Comparison of ENCODE assay signal across 9 mouse cellular contexts in the genomic region with DNA sequence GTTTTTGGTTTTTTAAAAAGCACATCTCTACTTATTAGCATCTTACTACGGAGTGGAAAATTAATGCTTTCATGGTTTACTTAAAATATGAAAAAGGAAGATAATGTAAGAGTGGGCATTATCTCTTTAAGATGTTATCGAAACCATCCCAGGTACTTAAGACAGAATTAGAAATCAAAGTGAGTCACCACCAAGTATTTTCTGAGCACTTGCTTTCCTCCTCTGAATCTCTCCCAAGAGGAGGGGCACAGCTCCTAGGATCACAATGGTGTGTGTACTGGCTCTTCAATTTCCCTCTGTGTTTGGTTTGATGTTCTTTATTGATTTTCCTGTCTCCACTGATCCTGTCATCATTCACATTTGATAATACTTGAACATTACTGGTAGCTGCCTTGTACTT. TPM values are rescaled to one million over a fixed set of nuclear protein-coding genes. Genes with fewer than 3 reads are reported as not detected.
DNase-seq lines count a peak whose midpoint lies in the region; ATAC-seq and TF ChIP-seq lines count a peak whose summit lies in the region.
"Not testable (repeated sequence)": the region's sequence is repeated elsewhere in the genome, so short reads cannot be mapped to it uniquely, and the experiment has no call there.
"Had no signal": no experiment of that assay in that cellular context is flagged by ENCODE, and none has a peak within 500 bp of the region (broad histone marks: within the 10 kb centered on the region; RNA-seq: fewer than 3 reads in every experiment).

No protein-coding gene starts in this region.

- TF ChIP-seq POLR2A in MEL (IDR thresholded peaks at IDR 0.05; ENCODE audit: control insufficient read depth in 1 of 2, insufficient read depth in 1 of 2, low read depth in 1 of 2, low read length in 2 of 2, poor library complexity in 1 of 2) = not testable (repeated sequence)

- 71% methylated on average over 2 of the region's 2 CpGs for WGBS in embryonic facial prominence, embryonic 14.5 days
- 83% methylated on average over 2 of the region's 2 CpGs for WGBS in heart, embryonic 10.5 days
- WGBS in hindbrain, embryonic 16.5 days = 63% methylated on average over 2 of the region's 2 CpGs
- WGBS in limb, embryonic 10.5 days = 78% methylated on average over 2 of the region's 2 CpGs
- WGBS in lung, embryonic 14.5 days = 64% methylated on average over 2 of the region's 2 CpGs
- WGBS in midbrain, postnatal 0 days = 50% methylated on average over 2 of the region's 2 CpGs
- 65% methylated on average over 2 of the region's 2 CpGs for WGBS in stomach, embryonic 16.5 days

- TF ChIP-seq CTCF in MEL (IDR thresholded peaks at IDR 0.05 in 2 of 3, conservative IDR thresholded peaks at IDR 0.05 in 1 of 3; ENCODE audit: control insufficient read depth in 1 of 3, insufficient read depth in 1 of 3, low read depth in 2 of 3, low read length in 3 of 3, poor library complexity in 1 of 3, severe bottlenecking in 1 of 3); lung, embryonic 14.5 days (IDR thresholded peaks at IDR 0.05; ENCODE audit: low read depth); midbrain, postnatal 0 days (IDR thresholded peaks at IDR 0.05): not testable (repeated sequence)

- not testable (repeated sequence) for H3K79me2 ChIP-seq in MEL (ENCODE audit: control insufficient read depth, insufficient read depth, low read length, poor library complexity)

- H3K9ac ChIP-seq in MEL (ENCODE audit: control insufficient read depth, low read depth, low read length, poor library complexity, severe bottlenecking) = peak overlapping the region; percentile 77
- H3K9ac ChIP-seq in embryonic facial prominence, embryonic 14.5 days (ENCODE audit: low read depth, low read length) = peak overlapping the region; percentile 86
- not testable (repeated sequence) for H3K9ac ChIP-seq in hindbrain, embryonic 16.5 days (ENCODE audit: low read depth, low read length); midbrain, postnatal 0 days (replicated peaks; ENCODE audit: low read length, poor library complexity, severe bottlenecking)
- H3K9ac ChIP-seq in lung, embryonic 14.5 days = 0 out of 2 replicates have a peak overlapping the region, but pooled peaks have one; percentile 78
- H3K9ac ChIP-seq in stomach, embryonic 16.5 days (ENCODE audit: low read length) = peak overlapping the region; percentile 86

- H3K9me3 ChIP-seq in MEL (replicated peaks; ENCODE audit: insufficient read depth, low read length); embryonic facial prominence, embryonic 14.5 days (ENCODE audit: control insufficient read depth, low read length); heart, embryonic 10.5 days; hindbrain, embryonic 16.5 days (ENCODE audit: control insufficient read depth, low read length); limb, embryonic 10.5 days (replicated peaks); lung, embryonic 14.5 days (ENCODE audit: low read depth, low read length); midbrain, postnatal 0 days (ENCODE audit: low read length); stomach, embryonic 16.5 days (replicated peaks; ENCODE audit: control insufficient read depth, low read length): not testable (repeated sequence)

- H3K36me3 ChIP-seq in MEL (ENCODE audit: control insufficient read depth in 1 of 2, insufficient read depth in 2 of 2, low read length in 2 of 2); embryonic facial prominence, embryonic 14.5 days (ENCODE audit: control insufficient read depth, insufficient read depth, low read length); heart, embryonic 10.5 days; hindbrain, embryonic 16.5 days (ENCODE audit: control insufficient read depth, insufficient read depth, low read length); limb, embryonic 10.5 days; lung, embryonic 14.5 days (ENCODE audit: insufficient read depth); midbrain, postnatal 0 days (ENCODE audit: insufficient read depth, low read length); stomach, embryonic 16.5 days (ENCODE audit: control insufficient read depth, insufficient read depth, low read length): not testable (repeated sequence)

- TF ChIP-seq EP300 in MEL (IDR thresholded peaks at IDR 0.05; ENCODE audit: low read depth in 1 of 2, low read length in 2 of 2) = not testable (repeated sequence)

- DNase-seq in MEL (ENCODE audit: low read depth, low spot score); heart, embryonic 10.5 days (ENCODE audit: low spot score); limb, embryonic 10.5 days (ENCODE audit: low spot score); lung, embryonic 14.5 days; midbrain, postnatal 0 days (ENCODE audit: low spot score): not testable (repeated sequence)
- peak; percentile 1 for DNase-seq in embryonic facial prominence, embryonic 14.5 days (ENCODE audit: low spot score)

- not testable (repeated sequence) for H3K4me1 ChIP-seq in MEL (ENCODE audit: control insufficient read depth in 1 of 2, insufficient read depth in 2 of 2, low read length in 2 of 2); embryonic facial prominence, embryonic 14.5 days (ENCODE audit: control insufficient read depth, insufficient read depth, low read length); heart, embryonic 10.5 days; hindbrain, embryonic 16.5 days (ENCODE audit: control insufficient read depth, insufficient read depth, low read depth, low read length); limb, embryonic 10.5 days; lung, embryonic 14.5 days (ENCODE audit: insufficient read depth); midbrain, postnatal 0 days (ENCODE audit: insufficient read depth, low read length); stomach, embryonic 16.5 days (ENCODE audit: control insufficient read depth, insufficient read depth, low read length)

- not testable (repeated sequence) for H3K27me3 ChIP-seq in MEL (ENCODE audit: control insufficient read depth in 1 of 2, insufficient read depth in 2 of 2, low read length in 2 of 2); embryonic facial prominence, embryonic 14.5 days (replicated peaks; ENCODE audit: control insufficient read depth, insufficient read depth, low read length); heart, embryonic 10.5 days (ENCODE audit: insufficient read depth, poor library complexity, severe bottlenecking); hindbrain, embryonic 16.5 days (replicated peaks; ENCODE audit: control insufficient read depth, insufficient read depth, low read length); limb, embryonic 10.5 days (ENCODE audit: low read depth, poor library complexity, severe bottlenecking); lung, embryonic 14.5 days (ENCODE audit: insufficient read depth, low read length); midbrain, postnatal 0 days (ENCODE audit: insufficient read depth, low read length); stomach, embryonic 16.5 days (ENCODE audit: control insufficient read depth, insufficient read depth, low read length)

- peak; percentile 38 for ATAC-seq in embryonic facial prominence, embryonic 14.5 days (ENCODE audit: low read depth)
- peak; percentile 29; the same call in 1 of the 2 replicates for ATAC-seq in hindbrain, embryonic 16.5 days
- peak; percentile 25; the same call in 1 of the 2 replicates for ATAC-seq in lung, embryonic 14.5 days (ENCODE audit: insufficient read depth)
- peak; percentile 43; the same call in 1 of the 2 replicates for ATAC-seq in midbrain, postnatal 0 days (ENCODE audit: low FRiP score)
- not testable (repeated sequence) for ATAC-seq in stomach, embryonic 16.5 days (ENCODE audit: insufficient read depth, low FRiP score)

- H3K4me2 ChIP-seq in embryonic facial prominence, embryonic 14.5 days (ENCODE audit: low read depth, low read length) = peak overlapping the region; percentile 70
- peak overlapping the region; percentile 75 for H3K4me2 ChIP-seq in hindbrain, embryonic 16.5 days (ENCODE audit: low read length)
- H3K4me2 ChIP-seq in lung, embryonic 14.5 days = peak overlapping the region; percentile 50
- H3K4me2 ChIP-seq in midbrain, postnatal 0 days (ENCODE audit: low read depth, low read length, poor library complexity, severe bottlenecking) = peak overlapping the region; percentile 59
- peak overlapping the region; percentile 53 for H3K4me2 ChIP-seq in stomach, embryonic 16.5 days (ENCODE audit: low read depth, low read length)

- TF ChIP-seq RAD21 in MEL (IDR thresholded peaks at IDR 0.05; ENCODE audit: low read depth, low read length) = not testable (repeated sequence)

- H3K27ac ChIP-seq in MEL (ENCODE audit: control insufficient read depth, low read depth, low read length); hindbrain, embryonic 16.5 days (ENCODE audit: low read depth, low read length); lung, embryonic 14.5 days (ENCODE audit: low read depth); midbrain, postnatal 0 days (ENCODE audit: low read depth, low read length); stomach, embryonic 16.5 days (ENCODE audit: low read length): not testable (repeated sequence)
- peak overlapping the region; percentile 44 for H3K27ac ChIP-seq in embryonic facial prominence, embryonic 14.5 days (replicated peaks; ENCODE audit: low read depth, low read length)
- H3K27ac ChIP-seq in heart, embryonic 10.5 days = peak overlapping the region; percentile 80; the same call in 1 of the 2 replicates
- peak overlapping the region; percentile 30; the same call in 1 of the 2 replicates for H3K27ac ChIP-seq in limb, embryonic 10.5 days

- H3K4me3 ChIP-seq in MEL (ENCODE audit: control insufficient read depth in 1 of 2, insufficient read depth in 1 of 2, low read depth in 2 of 2, low read length in 2 of 2) = peak overlapping the region; percentile 44 to 85
- H3K4me3 ChIP-seq in embryonic facial prominence, embryonic 14.5 days (ENCODE audit: low read depth, low read length) = peak overlapping the region; percentile 75
- H3K4me3 ChIP-seq in heart, embryonic 10.5 days = peak overlapping the region; percentile 73
- H3K4me3 ChIP-seq in hindbrain, embryonic 16.5 days (ENCODE audit: low read length) = peak overlapping the region; percentile 75
- H3K4me3 ChIP-seq in limb, embryonic 10.5 days = peak overlapping the region; percentile 67
- peak overlapping the region; percentile 67 for H3K4me3 ChIP-seq in lung, embryonic 14.5 days (ENCODE audit: low read depth, low read length)
- peak overlapping the region; percentile 70 for H3K4me3 ChIP-seq in midbrain, postnatal 0 days (ENCODE audit: low read depth, low read length)
- H3K4me3 ChIP-seq in stomach, embryonic 16.5 days (replicated peaks; ENCODE audit: low read length) = peak overlapping the region; percentile 76

RNA-seq across cellular contexts. Expression of gene Zfp738, which starts 3.0 kb away (rescaled TPM):
- total RNA-seq in MEL (2012; rRNA removed) = 0.59 and 2.0 TPM in 2 replicates
- 1 to 10 TPM in 1 of 2 experiments, not detected in 1; 2.4 TPM for polyA plus RNA-seq in MEL (2012; ENCODE audit: insufficient read depth in 1 of 2, insufficient read length in 2 of 2, low read depth in 1 of 2, low replicate concordance in 2 of 2, missing spikeins in 1 of 2)
- 8.8 and 10.5 TPM in 2 replicates for polyA plus RNA-seq in embryonic facial prominence, embryonic 14.5 days (2014; fragmentation: Nextera tagmentation; extraction: Ambion mirVana)
- 7.5 TPM in 2 replicates for polyA plus RNA-seq in heart, embryonic 10.5 days (2016; fragmentation: Nextera tagmentation; extraction: Ambion mirVana)
- polyA plus RNA-seq in hindbrain, embryonic 16.5 days (2015; fragmentation: Nextera tagmentation; extraction: Ambion mirVana) = 13.0 and 13.7 TPM in 2 replicates
- 9.9 and 12.1 TPM in 2 replicates for polyA plus RNA-seq in limb, embryonic 10.5 days (2016; fragmentation: Nextera tagmentation; extraction: Ambion mirVana)
- 9.9 and 11.0 TPM in 2 replicates for polyA plus RNA-seq in lung, embryonic 14.5 days (2014; fragmentation: Nextera tagmentation; extraction: Ambion mirVana)
- total RNA-seq in midbrain, postnatal 0 days (2014; rRNA removed) = 12.6 and 22.2 TPM in 2 replicates
- 7.9 and 10.5 TPM in 2 replicates for polyA plus RNA-seq in midbrain, postnatal 0 days (2015; fragmentation: Nextera tagmentation; extraction: Ambion mirVana)
- 10.9 and 11.1 TPM in 2 replicates for polyA plus RNA-seq in stomach, embryonic 16.5 days (2015; fragmentation: Nextera tagmentation; extraction: Ambion mirVana)

RNA-seq across cellular contexts. Expression of gene Zfp65, which starts 45.1 kb away (rescaled TPM):
- total RNA-seq in MEL (2012; rRNA removed) = 3.7 and 3.9 TPM in 2 replicates
- 1 to 10 TPM in 1 of 2 experiments, not detected in 1; 2.9 TPM for polyA plus RNA-seq in MEL (2012; ENCODE audit: insufficient read depth in 1 of 2, insufficient read length in 2 of 2, low read depth in 1 of 2, low replicate concordance in 2 of 2, missing spikeins in 1 of 2)
- polyA plus RNA-seq in embryonic facial prominence, embryonic 14.5 days (2014; fragmentation: Nextera tagmentation; extraction: Ambion mirVana) = 3.5 TPM in 2 replicates
- 4.3 and 4.7 TPM in 2 replicates for polyA plus RNA-seq in heart, embryonic 10.5 days (2016; fragmentation: Nextera tagmentation; extraction: Ambion mirVana)
- 8.4 and 8.9 TPM in 2 replicates for polyA plus RNA-seq in hindbrain, embryonic 16.5 days (2015; fragmentation: Nextera tagmentation; extraction: Ambion mirVana)
- polyA plus RNA-seq in limb, embryonic 10.5 days (2016; fragmentation: Nextera tagmentation; extraction: Ambion mirVana) = 6.2 and 8.9 TPM in 2 replicates
- 2.7 and 3.2 TPM in 2 replicates for polyA plus RNA-seq in lung, embryonic 14.5 days (2014; fragmentation: Nextera tagmentation; extraction: Ambion mirVana)
- total RNA-seq in midbrain, postnatal 0 days (2014; rRNA removed) = 9.5 and 14.5 TPM in 2 replicates
- polyA plus RNA-seq in midbrain, postnatal 0 days (2015; fragmentation: Nextera tagmentation; extraction: Ambion mirVana) = 4.4 TPM in 2 replicates
- polyA plus RNA-seq in stomach, embryonic 16.5 days (2015; fragmentation: Nextera tagmentation; extraction: Ambion mirVana) = 6.4 and 7.1 TPM in 2 replicates

RNA-seq across cellular contexts. Expression of gene Zfp729a, which starts 46.2 kb away (rescaled TPM):
- 1.9 and 2.7 TPM in 2 replicates for total RNA-seq in MEL (2012; rRNA removed)
- polyA plus RNA-seq in MEL (2012; ENCODE audit: insufficient read depth in 1 of 2, insufficient read length in 2 of 2, low read depth in 1 of 2, low replicate concordance in 2 of 2, missing spikeins in 1 of 2) = 1 to 10 TPM in 1 of 2 experiments, not detected in 1; 2.6 TPM
- polyA plus RNA-seq in embryonic facial prominence, embryonic 14.5 days (2014; fragmentation: Nextera tagmentation; extraction: Ambion mirVana) = 3.9 and 4.3 TPM in 2 replicates
- 1.2 and 2.3 TPM in 2 replicates for polyA plus RNA-seq in heart, embryonic 10.5 days (2016; fragmentation: Nextera tagmentation; extraction: Ambion mirVana)
- 2.1 and 3.1 TPM in 2 replicates for polyA plus RNA-seq in hindbrain, embryonic 16.5 days (2015; fragmentation: Nextera tagmentation; extraction: Ambion mirVana)
- 2.0 and 2.5 TPM in 2 replicates for polyA plus RNA-seq in limb, embryonic 10.5 days (2016; fragmentation: Nextera tagmentation; extraction: Ambion mirVana)
- 3.6 and 4.6 TPM in 2 replicates for polyA plus RNA-seq in lung, embryonic 14.5 days (2014; fragmentation: Nextera tagmentation; extraction: Ambion mirVana)
- total RNA-seq in midbrain, postnatal 0 days (2014; rRNA removed) = 5.6 and 8.5 TPM in 2 replicates
- 1.8 and 1.9 TPM in 2 replicates for polyA plus RNA-seq in midbrain, postnatal 0 days (2015; fragmentation: Nextera tagmentation; extraction: Ambion mirVana)
- polyA plus RNA-seq in stomach, embryonic 16.5 days (2015; fragmentation: Nextera tagmentation; extraction: Ambion mirVana) = 2.4 and 2.5 TPM in 2 replicates

RNA-seq across cellular contexts. Expression of gene Gm49345, which starts 46.3 kb away (rescaled TPM):
- 1.6 and 1.7 TPM in 2 replicates for total RNA-seq in MEL (2012; rRNA removed)
- under 1 TPM in 1 of 2 experiments, not detected in 1; 0.54 TPM for polyA plus RNA-seq in MEL (2012; ENCODE audit: insufficient read depth in 1 of 2, insufficient read length in 2 of 2, low read depth in 1 of 2, low replicate concordance in 2 of 2, missing spikeins in 1 of 2)
- polyA plus RNA-seq in embryonic facial prominence, embryonic 14.5 days (2014; fragmentation: Nextera tagmentation; extraction: Ambion mirVana) = 0.51 TPM in 1 of 2 replicates, not detected in the other
- not detected in 2 replicates for polyA plus RNA-seq in heart, embryonic 10.5 days (2016; fragmentation: Nextera tagmentation; extraction: Ambion mirVana)
- 0.16 TPM in 1 of 2 replicates, not detected in the other for polyA plus RNA-seq in hindbrain, embryonic 16.5 days (2015; fragmentation: Nextera tagmentation; extraction: Ambion mirVana)
- polyA plus RNA-seq in limb, embryonic 10.5 days (2016; fragmentation: Nextera tagmentation; extraction: Ambion mirVana) = 0.18 TPM in 1 of 2 replicates, not detected in the other
- polyA plus RNA-seq in lung, embryonic 14.5 days (2014; fragmentation: Nextera tagmentation; extraction: Ambion mirVana) = not detected in 2 replicates
- total RNA-seq in midbrain, postnatal 0 days (2014; rRNA removed) = not detected in 2 replicates
- polyA plus RNA-seq in midbrain, postnatal 0 days (2015; fragmentation: Nextera tagmentation; extraction: Ambion mirVana) = 1.5 and 1.9 TPM in 2 replicates
- polyA plus RNA-seq in stomach, embryonic 16.5 days (2015; fragmentation: Nextera tagmentation; extraction: Ambion mirVana) = not detected in 2 replicates
- total RNA-seq: common myeloid progenitor, adult 5-6 weeks had no signal
